Mouse (Mus musculus): ENCODE data around the gene Dennd1b. TPM values are rescaled to one million over a fixed set of nuclear protein-coding genes. Genes with fewer than 3 reads are reported as not detected.

Dennd1b gene
- 10 to 100 TPM; 20.7 to 29.5 (median 22.2) TPM for total RNA-seq (2022)

- DNase-seq (ENCODE audit: low spot score in 2 of 2) = peak; percentile 30 to 43
These were observed at the start of gene Dennd1b for GRCm38 (mm10) chr1:138963161-138963867. Gene Dennd1b, plus strand, starts transcription at chr1:138963435.

GRCm38 (mm10) chr1:138915596-138915995 lies 47.6 kb upstream of the Dennd1b start:
- DNase-seq (ENCODE audit: low spot score in 2 of 2) = no peak

- no peak for DNase-seq (ENCODE audit: low spot score in 2 of 2)
These were observed 43.6 kb upstream of the Dennd1b start for GRCm38 (mm10) chr1:138919601-138920000.

- no peak for DNase-seq (ENCODE audit: low spot score in 2 of 2)
These were observed 43.2 kb upstream of the Dennd1b start for GRCm38 (mm10) chr1:138920082-138920481.

GRCm38 (mm10) chr1:138920799-138921198 lies 42.4 kb upstream of the Dennd1b start:
- no peak for DNase-seq (ENCODE audit: low spot score in 2 of 2)

GRCm38 (mm10) chr1:138922886-138923285 lies 40.3 kb upstream of the Dennd1b start:
- DNase-seq (ENCODE audit: low spot score in 2 of 2) = no peak

- no peak for DNase-seq (ENCODE audit: low spot score in 2 of 2)
These were observed 39.0 kb upstream of the Dennd1b start for GRCm38 (mm10) chr1:138924282-138924681.

- peak; percentile 13 to 18 for DNase-seq (ENCODE audit: low spot score in 2 of 2)
These were observed 34.4 kb upstream of the Dennd1b start for GRCm38 (mm10) chr1:138928671-138929483.

GRCm38 (mm10) chr1:138929985-138930384 lies 33.2 kb upstream of the Dennd1b start:
- DNase-seq (ENCODE audit: low spot score in 2 of 2) = no peak

- peak; percentile 10 to 22 for DNase-seq (ENCODE audit: low spot score in 2 of 2)
These were observed 32.4 kb upstream of the Dennd1b start for GRCm38 (mm10) chr1:138930856-138931255.

GRCm38 (mm10) chr1:138936169-138936568 lies 27.1 kb upstream of the Dennd1b start:
- no peak for DNase-seq (ENCODE audit: low spot score in 2 of 2)

- DNase-seq (ENCODE audit: low spot score in 2 of 2) = no peak
These were observed 25.4 kb upstream of the Dennd1b start for GRCm38 (mm10) chr1:138937686-138938370.

- DNase-seq (ENCODE audit: low spot score in 2 of 2) = no peak
These were observed 23.6 kb upstream of the Dennd1b start for GRCm38 (mm10) chr1:138939579-138940139.

- DNase-seq (ENCODE audit: low spot score in 2 of 2) = no peak
These were observed 22.8 kb upstream of the Dennd1b start for GRCm38 (mm10) chr1:138940407-138940806.

GRCm38 (mm10) chr1:138952173-138952572 lies 11.1 kb upstream of the Dennd1b start:
- no peak for DNase-seq (ENCODE audit: low spot score in 2 of 2)

- no peak for DNase-seq (ENCODE audit: low spot score in 2 of 2)
These were observed 8.3 kb upstream of the Dennd1b start for GRCm38 (mm10) chr1:138954978-138955377.

- no peak for DNase-seq (ENCODE audit: low spot score in 2 of 2)
These were observed 7.8 kb upstream of the Dennd1b start for GRCm38 (mm10) chr1:138955455-138955854.

GRCm38 (mm10) chr1:138956511-138956910 lies 6.7 kb upstream of the Dennd1b start:
- no peak for DNase-seq (ENCODE audit: low spot score in 2 of 2)

GRCm38 (mm10) chr1:138957111-138957510 lies 6.1 kb upstream of the Dennd1b start:
- DNase-seq (ENCODE audit: low spot score in 2 of 2) = no peak

GRCm38 (mm10) chr1:138958863-138959262 lies 4.4 kb upstream of the Dennd1b start:
- no peak for DNase-seq (ENCODE audit: low spot score in 2 of 2)

- no peak for DNase-seq (ENCODE audit: low spot score in 2 of 2)
These were observed 3.2 kb upstream of the Dennd1b start for GRCm38 (mm10) chr1:138959903-138960483.

Data from gastrocnemius, adult 8-10 months (tissue).